Mouse (Mus musculus): ENCODE measurements around the gene Btbd9. TPM values are rescaled to one million over a fixed set of nuclear protein-coding genes. Genes with fewer than 3 reads are reported as not detected.

Gene Btbd9
- total and polyA plus RNA-seq, 3 experiments, result 24.7 to 33.8 TPM; not detected in 1

DNA sequence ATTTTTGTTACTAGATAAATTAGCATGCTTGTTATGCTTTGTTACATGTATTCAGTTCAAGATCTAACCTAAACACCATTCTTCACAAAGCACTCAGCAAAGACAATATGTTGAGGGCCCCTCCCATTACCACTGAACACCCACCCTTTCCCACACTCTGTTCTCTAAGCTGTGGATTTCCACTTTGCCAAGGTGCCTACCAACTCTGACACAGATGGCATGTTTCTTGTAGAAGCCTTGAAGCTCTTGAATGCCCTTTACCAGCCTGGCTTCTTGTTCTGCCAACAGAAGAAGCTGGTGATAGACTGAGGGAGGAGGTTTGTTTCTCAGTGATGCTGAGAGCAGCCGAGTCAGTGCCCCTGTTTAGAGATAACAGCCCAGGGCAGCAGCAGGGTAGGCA is 256.0 kb downstream of the Btbd9 start:
- H3K9me3 ChIP-seq (replicated peaks; ENCODE audit: insufficient read depth, low read length), result no peaks in the 10 kb centered on the region
- H3K27me3 ChIP-seq (ENCODE audit: control insufficient read depth in 1 of 2, insufficient read depth in 2 of 2, low read length in 2 of 2), result no peaks in the 10 kb centered on the region
- H3K4me3 ChIP-seq (ENCODE audit: control insufficient read depth in 1 of 2, insufficient read depth in 1 of 2, low read depth in 2 of 2, low read length in 2 of 2), result no peak overlapping the region
- TF ChIP-seq UBTF (IDR thresholded peaks at IDR 0.05; ENCODE audit: borderline replicate concordance, insufficient read depth, low read depth, low read length) (no peak), MYB (IDR thresholded peaks at IDR 0.05; ENCODE audit: low read depth, low read length) (no peak), NRF1 (IDR thresholded peaks at IDR 0.05; ENCODE audit: insufficient read depth, low read depth, low read length, poor library complexity, severe bottlenecking) (no peak), EP300 (IDR thresholded peaks at IDR 0.05; ENCODE audit: low read depth in 1 of 2, low read length in 2 of 2) (no peak), MYC (IDR thresholded peaks at IDR 0.05; ENCODE audit: low read depth, low read length) (no peak), TBP (IDR thresholded peaks at IDR 0.05; ENCODE audit: low read depth, low read length) (no peak), USF2 (IDR thresholded peaks at IDR 0.05; ENCODE audit: borderline replicate concordance in 1 of 2, insufficient read depth in 1 of 2, low read depth in 1 of 2, low read length in 2 of 2) (no peak), MEF2A (IDR thresholded peaks at IDR 0.05; ENCODE audit: extremely low read depth, insufficient replicate concordance, low read depth, low read length, poor library complexity, severe bottlenecking) (no peak), BHLHE40 (IDR thresholded peaks at IDR 0.05; ENCODE audit: borderline replicate concordance, low read depth, low read length) (no peak), POLR2A (IDR thresholded peaks at IDR 0.05; ENCODE audit: control insufficient read depth in 1 of 2, insufficient read depth in 1 of 2, low read depth in 1 of 2, low read length in 2 of 2, poor library complexity in 1 of 2) (no peak), GABPA (IDR thresholded peaks at IDR 0.05; ENCODE audit: low read depth, low read length) (no peak), MXI1 (IDR thresholded peaks at IDR 0.05; ENCODE audit: low read depth, low read length) (no peak), CHD2 (IDR thresholded peaks at IDR 0.05; ENCODE audit: low read length) (no peak), E2F4 (IDR thresholded peaks at IDR 0.05; ENCODE audit: borderline replicate concordance, low read depth, low read length) (no peak), USF1 (IDR thresholded peaks at IDR 0.05; ENCODE audit: low read depth, low read length) (no peak), GATA1 (IDR thresholded peaks at IDR 0.05; ENCODE audit: low read depth, low read length) (no peak), ZKSCAN1 (IDR thresholded peaks at IDR 0.05; ENCODE audit: low read depth, low read length) (no peak), NELFE (IDR thresholded peaks at IDR 0.05; ENCODE audit: low read depth, low read length) (no peak), RCOR1 (IDR thresholded peaks at IDR 0.05; ENCODE audit: low read depth, low read length) (no peak), POLR2AphosphoS2 (IDR thresholded peaks at IDR 0.05; ENCODE audit: low read length) (no peak)
- no peak overlapping the region for H3K9ac ChIP-seq (ENCODE audit: control insufficient read depth, low read depth, low read length, poor library complexity, severe bottlenecking)
- no peaks in the 10 kb centered on the region for H3K4me1 ChIP-seq (ENCODE audit: control insufficient read depth in 1 of 2, insufficient read depth in 2 of 2, low read length in 2 of 2)
- no peak for DNase-seq (ENCODE audit: low read depth, low spot score)
- H3K36me3 ChIP-seq (ENCODE audit: control insufficient read depth in 1 of 2, insufficient read depth in 2 of 2, low read length in 2 of 2), result no peaks in the 10 kb centered on the region
- no peak overlapping the region for H3K27ac ChIP-seq (ENCODE audit: control insufficient read depth, low read depth, low read length)
- no peaks in the 10 kb centered on the region for H3K79me2 ChIP-seq (ENCODE audit: control insufficient read depth, insufficient read depth, low read length, poor library complexity)

DNA sequence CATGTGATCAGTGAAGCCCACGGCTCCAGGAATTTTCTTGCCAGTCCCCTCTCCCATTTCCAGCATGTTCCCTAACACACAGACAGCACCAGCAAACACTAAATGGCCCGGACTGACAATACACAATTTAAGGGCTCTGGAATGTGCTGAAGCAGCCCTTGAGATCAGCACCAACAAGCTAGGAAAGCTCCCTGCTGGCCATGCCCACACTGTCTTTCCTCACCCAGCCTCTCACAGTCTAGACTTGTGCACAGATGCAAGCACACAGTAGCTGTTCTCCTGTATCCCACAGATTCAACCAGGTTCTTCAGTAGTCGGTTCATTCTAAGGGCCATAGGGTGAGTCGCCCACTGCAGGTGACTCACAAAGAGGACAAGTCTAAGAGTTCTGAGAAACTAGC is 263.6 kb downstream of the Btbd9 start:
- Histone ChIP-seq H3K36me3 (ENCODE audit: control insufficient read depth in 1 of 2, insufficient read depth in 2 of 2, low read length in 2 of 2) (no peaks in the 10 kb centered on the region), H3K4me1 (ENCODE audit: control insufficient read depth in 1 of 2, insufficient read depth in 2 of 2, low read length in 2 of 2) (no peaks in the 10 kb centered on the region), H3K9ac (ENCODE audit: control insufficient read depth, low read depth, low read length, poor library complexity, severe bottlenecking) (no peak overlapping the region), H3K79me2 (ENCODE audit: control insufficient read depth, insufficient read depth, low read length, poor library complexity) (no peaks in the 10 kb centered on the region), H3K27ac (ENCODE audit: control insufficient read depth, low read depth, low read length) (no peak overlapping the region), H3K9me3 (replicated peaks; ENCODE audit: insufficient read depth, low read length) (no peaks in the 10 kb centered on the region), H3K4me3 (ENCODE audit: control insufficient read depth in 1 of 2, insufficient read depth in 1 of 2, low read depth in 2 of 2, low read length in 2 of 2) (no peak overlapping the region), H3K27me3 (ENCODE audit: control insufficient read depth in 1 of 2, insufficient read depth in 2 of 2, low read length in 2 of 2) (no peaks in the 10 kb centered on the region)
- peak; percentile 7 for DNase-seq (ENCODE audit: low read depth, low spot score)
- TF ChIP-seq RCOR1 (IDR thresholded peaks at IDR 0.05; ENCODE audit: low read depth, low read length) (no peak), ELF1 (IDR thresholded peaks at IDR 0.05; ENCODE audit: low read depth, low read length) (no peak), NELFE (IDR thresholded peaks at IDR 0.05; ENCODE audit: low read depth, low read length) (no peak), NRF1 (IDR thresholded peaks at IDR 0.05; ENCODE audit: insufficient read depth, low read depth, low read length, poor library complexity, severe bottlenecking) (no peak), E2F4 (IDR thresholded peaks at IDR 0.05; ENCODE audit: borderline replicate concordance, low read depth, low read length) (no peak), ETS1 (IDR thresholded peaks at IDR 0.05; ENCODE audit: low read depth, low read length) (no peak), ZMIZ1 (IDR thresholded peaks at IDR 0.05; ENCODE audit: low read depth, low read length) (no peak), MAZ (IDR thresholded peaks at IDR 0.05; ENCODE audit: low read depth, low read length) (no peak), USF2 (IDR thresholded peaks at IDR 0.05; ENCODE audit: borderline replicate concordance in 1 of 2, insufficient read depth in 1 of 2, low read depth in 1 of 2, low read length in 2 of 2) (no peak), EP300 (IDR thresholded peaks at IDR 0.05; ENCODE audit: low read depth in 1 of 2, low read length in 2 of 2) (no peak), TAL1 (IDR thresholded peaks at IDR 0.05; ENCODE audit: low read length) (no peak)

Data from MEL (cell line).